8 mouse cellular contexts compared by ENCODE assay signal in genomic region chr13:108297350-108298093, GRCm38 (mm10). TPM values are rescaled to one million over a fixed set of nuclear protein-coding genes. Genes with fewer than 3 reads are reported as not detected.
DNase-seq lines count a peak whose midpoint lies in the region; ATAC-seq and TF ChIP-seq lines count a peak whose summit lies in the region.

No protein-coding gene starts in this region.

- no peak for TF ChIP-seq CTCF in G1E (IDR thresholded peaks at IDR 0.05; ENCODE audit: low read depth, low read length)

- H3K4me2 ChIP-seq in embryonic facial prominence, embryonic 14.5 days (ENCODE audit: low read depth, low read length) = peak overlapping the region; percentile 53
- peak overlapping the region; percentile 51 for H3K4me2 ChIP-seq in heart, embryonic 14.5 days (ENCODE audit: low read length)

- peak; percentile 64 for ATAC-seq in G1E (ENCODE audit: extremely low read depth, insufficient number of reproducible peaks, low FRiP score, poor library complexity, severe bottlenecking)
- ATAC-seq in embryonic facial prominence, embryonic 14.5 days (ENCODE audit: low read depth) = peak; percentile 83; the same call in 1 of the 2 replicates
- ATAC-seq in heart, embryonic 14.5 days (ENCODE audit: insufficient number of reproducible peaks, insufficient read depth, low FRiP score, low read depth) = peak; percentile 70

- peak overlapping the region; percentile 47 for H3K9ac ChIP-seq in embryonic facial prominence, embryonic 14.5 days (ENCODE audit: low read depth, low read length)
- no peak overlapping the region; the same call in 1 of the 2 replicates for H3K9ac ChIP-seq in heart, embryonic 14.5 days (ENCODE audit: low read length)

- H3K27ac ChIP-seq in embryonic facial prominence, embryonic 14.5 days (replicated peaks; ENCODE audit: low read depth, low read length) = peak overlapping the region; percentile 63
- peak overlapping the region in 1 of 2 experiments; percentile 61; a peak in 3 of 4 replicates for H3K27ac ChIP-seq in heart, embryonic 14.5 days (replicated peaks in 1 of 2; ENCODE audit: control insufficient read depth in 1 of 2, insufficient read depth in 1 of 2, low read depth in 2 of 2, low read length in 2 of 2)

- H3K36me3 ChIP-seq in G1E (replicated peaks) = no peaks in the 10 kb centered on the region
- H3K36me3 ChIP-seq in embryonic facial prominence, embryonic 14.5 days (ENCODE audit: control insufficient read depth, insufficient read depth, low read length) = no peaks in the 10 kb centered on the region
- no peaks in the 10 kb centered on the region for H3K36me3 ChIP-seq in heart, embryonic 14.5 days (ENCODE audit: control insufficient read depth, insufficient read depth, low read length)

- no peaks in the 10 kb centered on the region for H3K9me3 ChIP-seq in G1E (replicated peaks)
- H3K9me3 ChIP-seq in embryonic facial prominence, embryonic 14.5 days (ENCODE audit: control insufficient read depth, low read length) = no peaks in the 10 kb centered on the region
- H3K9me3 ChIP-seq in heart, embryonic 14.5 days (ENCODE audit: control insufficient read depth, low read length) = no peaks in the 10 kb centered on the region

- H3K4me3 ChIP-seq in G1E (ENCODE audit: low read depth, low read length) = peak overlapping the region; percentile 45; the same call in 1 of the 2 replicates
- peak overlapping the region; percentile 32 for H3K4me3 ChIP-seq in embryonic facial prominence, embryonic 14.5 days (ENCODE audit: low read depth, low read length)
- H3K4me3 ChIP-seq in heart, embryonic 14.5 days (ENCODE audit: control insufficient read depth in 1 of 2, insufficient read depth in 1 of 2, low read depth in 1 of 2, low read length in 2 of 2) = peak overlapping the region; percentile 19 to 34; a peak in 3 of 4 replicates

- peak; percentile 23 to 37 for DNase-seq in B cell, adult 2 months
- peak; percentile 70 for DNase-seq in G1E (ENCODE audit: low spot score)
- peak; percentile 83 for DNase-seq in embryonic facial prominence, embryonic 14.5 days (ENCODE audit: low spot score)
- peak; percentile 31 to 54 for DNase-seq in kidney, postnatal 25 days
- peak; percentile 76 for DNase-seq in lung, postnatal 36 days
- peak; percentile 70 for DNase-seq in retina, postnatal 1 day
- no peak for DNase-seq in testis, postnatal 14 days (ENCODE audit: low spot score)

- WGBS in embryonic facial prominence, embryonic 14.5 days = 6% methylated on average over 12 of the region's 12 CpGs
- WGBS in heart, embryonic 14.5 days = 7% methylated on average over 12 of the region's 12 CpGs

- H3K27me3 ChIP-seq in G1E (ENCODE audit: insufficient read depth, low read length) = peaks cover 3% of the 10 kb centered on the region; the same call in 1 of the 2 replicates
- H3K27me3 ChIP-seq in embryonic facial prominence, embryonic 14.5 days (replicated peaks; ENCODE audit: control insufficient read depth, insufficient read depth, low read length) = no peaks in the 10 kb centered on the region
- peaks cover 27% of the 10 kb centered on the region for H3K27me3 ChIP-seq in heart, embryonic 14.5 days (ENCODE audit: control insufficient read depth, insufficient read depth, low read length)

- H3K4me1 ChIP-seq in G1E (ENCODE audit: insufficient read depth, low read depth, low read length) = peaks cover 44% of the 10 kb centered on the region
- H3K4me1 ChIP-seq in embryonic facial prominence, embryonic 14.5 days (ENCODE audit: control insufficient read depth, insufficient read depth, low read length) = peaks cover 7% of the 10 kb centered on the region; the same call in 1 of the 2 replicates
- peaks cover 6 to 8% of the 10 kb centered on the region in 2 experiments for H3K4me1 ChIP-seq in heart, embryonic 14.5 days (ENCODE audit: control insufficient read depth in 2 of 2, insufficient read depth in 2 of 2, low read length in 2 of 2)

RNA-seq across cellular contexts. Expression of gene Depdc1b, which starts 18.6 kb away (rescaled TPM):
- total RNA-seq in G1E (2014; fragmentation: Nextera tagmentation) = 46.1 and 61.3 TPM in 2 replicates
- 36.8 and 50.5 TPM in 2 replicates for total RNA-seq in G1E (2017)
- polyA plus RNA-seq in G1E (2012) = 3.5 and 4.7 TPM in 2 replicates
- 5.6 and 7.4 TPM in 2 replicates for polyA plus RNA-seq in embryonic facial prominence, embryonic 14.5 days (2014; fragmentation: Nextera tagmentation; extraction: Ambion mirVana)
- polyA plus RNA-seq in heart, embryonic 14.5 days (2014; fragmentation: Nextera tagmentation; extraction: Ambion mirVana) = 3.1 and 4.6 TPM in 2 replicates
